Mouse (Mus musculus): ENCODE data around the gene Slc44a4. TPM values are rescaled to one million over a fixed set of nuclear protein-coding genes. Genes with fewer than 3 reads are reported as not detected.

Slc44a4 gene
- polyA plus RNA-seq, 1 experiment from 2014 or later: 0.41 TPM

GRCm38 (mm10) chr17:34902895-34903294, 11.4 kb upstream of the Slc44a4 start:
- no peak overlapping the region for H3K4me3 ChIP-seq
- H3K36me3 ChIP-seq: peaks cover 65% of the 10 kb centered on the region
- H3K27ac ChIP-seq: no peak overlapping the region
- WGBS: 88% methylated on average over 9 of the region's 9 CpGs
- DNase-seq (ENCODE audit: low spot score): no peak
- H3K4me1 ChIP-seq: peaks cover 6% of the 10 kb centered on the region
- no peaks in the 10 kb centered on the region for H3K9me3 ChIP-seq
- no peaks in the 10 kb centered on the region for H3K27me3 ChIP-seq (ENCODE audit: insufficient read depth, poor library complexity, severe bottlenecking)

- no peaks in the 10 kb centered on the region for H3K27me3 ChIP-seq (ENCODE audit: insufficient read depth, poor library complexity, severe bottlenecking)
- no peak for DNase-seq (ENCODE audit: low spot score)
- peaks cover 78% of the 10 kb centered on the region for H3K36me3 ChIP-seq
- WGBS: 92% methylated on average over 10 of the region's 10 CpGs
- no peak overlapping the region for H3K27ac ChIP-seq
- no peak overlapping the region for H3K4me3 ChIP-seq
- no peaks in the 10 kb centered on the region for H3K9me3 ChIP-seq
- H3K4me1 ChIP-seq: peaks cover 18% of the 10 kb centered on the region
These were observed 3.3 kb upstream of the Slc44a4 start for GRCm38 (mm10) chr17:34910982-34911381.

GRCm38 (mm10) chr17:34911945-34912351, 2.3 kb upstream of the Slc44a4 start:
- H3K4me1 ChIP-seq: peaks cover 18% of the 10 kb centered on the region
- no peak overlapping the region for H3K4me3 ChIP-seq
- DNase-seq (ENCODE audit: low spot score): no peak
- H3K27me3 ChIP-seq (ENCODE audit: insufficient read depth, poor library complexity, severe bottlenecking): no peaks in the 10 kb centered on the region
- WGBS: 49% methylated on average over 5 of the region's 5 CpGs
- no peak overlapping the region for H3K27ac ChIP-seq
- H3K36me3 ChIP-seq: peaks cover 69% of the 10 kb centered on the region
- no peaks in the 10 kb centered on the region for H3K9me3 ChIP-seq

- WGBS: 15% methylated on average over 11 of the region's 11 CpGs
- H3K27me3 ChIP-seq (ENCODE audit: insufficient read depth, poor library complexity, severe bottlenecking): no peaks in the 10 kb centered on the region
- H3K27ac ChIP-seq: peak overlapping the region; percentile 59; the same call in 1 of the 2 replicates
- peaks cover 23% of the 10 kb centered on the region for H3K4me1 ChIP-seq
- peaks cover 34% of the 10 kb centered on the region for H3K36me3 ChIP-seq
- peak overlapping the region; percentile 35 for H3K4me3 ChIP-seq
- H3K9me3 ChIP-seq: no peaks in the 10 kb centered on the region
- no peak for DNase-seq (ENCODE audit: low spot score)
These were observed 1.2 kb downstream of the Slc44a4 start for GRCm38 (mm10) chr17:34915410-34915831.

- peaks cover 19% of the 10 kb centered on the region for H3K4me1 ChIP-seq
- H3K36me3 ChIP-seq: peaks cover 25% of the 10 kb centered on the region
- DNase-seq (ENCODE audit: low spot score): no peak
- 83% methylated on average over 5 of the region's 5 CpGs for WGBS
- no peak overlapping the region for H3K27ac ChIP-seq
- no peaks in the 10 kb centered on the region for H3K27me3 ChIP-seq (ENCODE audit: insufficient read depth, poor library complexity, severe bottlenecking)
- no peak overlapping the region for H3K4me3 ChIP-seq
- H3K9me3 ChIP-seq: no peaks in the 10 kb centered on the region
These were observed 2.0 kb downstream of the Slc44a4 start for GRCm38 (mm10) chr17:34916316-34916715.

GRCm38 (mm10) chr17:34917188-34917587, 2.9 kb downstream of the Slc44a4 start:
- H3K36me3 ChIP-seq: peaks cover 16% of the 10 kb centered on the region
- no peak overlapping the region for H3K27ac ChIP-seq
- 73% methylated on average over 9 of the region's 9 CpGs for WGBS
- no peaks in the 10 kb centered on the region for H3K27me3 ChIP-seq (ENCODE audit: insufficient read depth, poor library complexity, severe bottlenecking)
- no peak for DNase-seq (ENCODE audit: low spot score)
- H3K9me3 ChIP-seq: no peaks in the 10 kb centered on the region
- no peak overlapping the region for H3K4me3 ChIP-seq
- H3K4me1 ChIP-seq: peaks cover 16% of the 10 kb centered on the region

- H3K4me1 ChIP-seq: no peaks in the 10 kb centered on the region; the same call in 1 of the 2 replicates
- no peak overlapping the region for H3K4me3 ChIP-seq
- whole genome bisulfite sequencing: 40% methylated on average over 6 of the region's 6 CpGs
- no peak for DNase-seq (ENCODE audit: low spot score)
- H3K27ac ChIP-seq: no peak overlapping the region
- no peaks in the 10 kb centered on the region for H3K9me3 ChIP-seq
- H3K27me3 ChIP-seq (ENCODE audit: insufficient read depth, poor library complexity, severe bottlenecking): no peaks in the 10 kb centered on the region
- H3K36me3 ChIP-seq: no peaks in the 10 kb centered on the region
These were observed 8.7 kb downstream of the Slc44a4 start for GRCm38 (mm10) chr17:34922939-34923338.

GRCm38 (mm10) chr17:34924258-34924657, 10.0 kb downstream of the Slc44a4 start:
- no peak overlapping the region for H3K27ac ChIP-seq
- H3K9me3 ChIP-seq: no peaks in the 10 kb centered on the region
- H3K36me3 ChIP-seq: no peaks in the 10 kb centered on the region
- H3K4me3 ChIP-seq: no peak overlapping the region
- 66% methylated on average over 5 of the region's 5 CpGs for whole genome bisulfite sequencing
- no peak for DNase-seq (ENCODE audit: low spot score)
- H3K27me3 ChIP-seq (ENCODE audit: insufficient read depth, poor library complexity, severe bottlenecking): no peaks in the 10 kb centered on the region
- peaks cover 7% of the 10 kb centered on the region for H3K4me1 ChIP-seq

- DNase-seq (ENCODE audit: low spot score): no peak
- 83% methylated on average over 18 of the region's 18 CpGs for WGBS
- H3K4me1 ChIP-seq: peaks cover 15% of the 10 kb centered on the region
- H3K27ac ChIP-seq: 0 out of 2 replicates have a peak overlapping the region, but pooled peaks have one; percentile 1
- H3K4me3 ChIP-seq: no peak overlapping the region
- H3K9me3 ChIP-seq: no peaks in the 10 kb centered on the region
- H3K27me3 ChIP-seq (ENCODE audit: insufficient read depth, poor library complexity, severe bottlenecking): no peaks in the 10 kb centered on the region
- H3K36me3 ChIP-seq: no peaks in the 10 kb centered on the region
These were observed 13.2 kb downstream of the Slc44a4 start for GRCm38 (mm10) chr17:34927306-34928019.

- Histone ChIP-seq H3K27ac (peak overlapping the region; percentile 44; the same call in 1 of the 2 replicates), H3K9me3 (no peaks in the 10 kb centered on the region), H3K36me3 (peaks cover 11% of the 10 kb centered on the region), H3K4me1 (peaks cover 17% of the 10 kb centered on the region), H3K4me3 (peak overlapping the region; percentile 19; the same call in 1 of the 2 replicates), H3K27me3 (ENCODE audit: insufficient read depth, poor library complexity, severe bottlenecking) (no peaks in the 10 kb centered on the region)
- no peak for DNase-seq (ENCODE audit: low spot score)
- 47% methylated on average over 4 of the region's 4 CpGs for WGBS
These were observed 14.6 kb downstream of the Slc44a4 start for GRCm38 (mm10) chr17:34928841-34929240.

GRCm38 (mm10) chr17:34931061-34931734, 16.9 kb downstream of the Slc44a4 start, which contains the start of gene Neu1:
Gene Neu1, plus strand, starts transcription at chr17:34931253.
- peak; percentile 99 for DNase-seq (ENCODE audit: low spot score)

GRCm38 (mm10) chr17:34931735-34932098, 17.5 kb downstream of the Slc44a4 start:
- no peak for DNase-seq (ENCODE audit: low spot score)
- 13% methylated on average over 14 of the region's 14 CpGs for WGBS
- Histone ChIP-seq H3K4me3 (peak overlapping the region; percentile 78), H3K9me3 (no peaks in the 10 kb centered on the region), H3K27me3 (ENCODE audit: insufficient read depth, poor library complexity, severe bottlenecking) (no peaks in the 10 kb centered on the region), H3K36me3 (peaks cover 28% of the 10 kb centered on the region), H3K27ac (peak overlapping the region; percentile 87), H3K4me1 (peaks cover 28% of the 10 kb centered on the region)

More at GRCm38 (mm10) chr17:34931061-34931734, 16.9 kb downstream of the Slc44a4 start, which contains the start of gene Neu1:
- peaks cover 28% of the 10 kb centered on the region for H3K4me1 ChIP-seq
- no peaks in the 10 kb centered on the region for H3K9me3 ChIP-seq
- under 1% methylated on average over 38 of the region's 38 CpGs for WGBS
- H3K36me3 ChIP-seq: peaks cover 28% of the 10 kb centered on the region
- no peaks in the 10 kb centered on the region for H3K27me3 ChIP-seq (ENCODE audit: insufficient read depth, poor library complexity, severe bottlenecking)
- peak within 1 kb of the TSS; percentile 87 for H3K27ac ChIP-seq
- H3K4me3 ChIP-seq: peak within 1 kb of the TSS; percentile 78

- Histone ChIP-seq H3K27me3 (ENCODE audit: insufficient read depth, poor library complexity, severe bottlenecking) (no peaks in the 10 kb centered on the region), H3K4me1 (peaks cover 28% of the 10 kb centered on the region), H3K4me3 (peak overlapping the region; percentile 78), H3K9me3 (no peaks in the 10 kb centered on the region), H3K36me3 (peaks cover 28% of the 10 kb centered on the region), H3K27ac (peak overlapping the region; percentile 87; the same call in 1 of the 2 replicates)
- DNase-seq (ENCODE audit: low spot score): no peak
- 89% methylated on average over 8 of the region's 8 CpGs for WGBS
These were observed 18.0 kb downstream of the Slc44a4 start for GRCm38 (mm10) chr17:34932287-34932686.
